Mouse (Mus musculus) right cerebral cortex, adult 2 months (tissue): ENCODE data around the gene Zfp42.
"Not testable (repeated sequence)": the region's sequence is repeated elsewhere in the genome, so short reads cannot be mapped to it uniquely, and the experiment has no call there.

Experiments
- DNase-seq, 2 experiments: peaks; one replicate each; pipeline ENCODE4 v3.0.0; 2021 to 2022; ENCODE audit warnings: low spot score in 2 of 2

Zfp42 gene

GRCm38 (mm10) chr8:43306896-43307295 is at the start of gene Zfp42:
Zfp42 (minus strand) TSS chr8:43306980.
- DNase-seq: no peak

- DNase-seq: no peak
These were observed 49.4 kb upstream of the Zfp42 start for GRCm38 (mm10) chr8:43356069-43356770.

- not testable (repeated sequence) for DNase-seq
These were observed 45.5 kb upstream of the Zfp42 start for GRCm38 (mm10) chr8:43352241-43352640.

GRCm38 (mm10) chr8:43338555-43338954 is 31.8 kb upstream of the Zfp42 start:
- no peak for DNase-seq

GRCm38 (mm10) chr8:43333465-43333864 is 26.7 kb upstream of the Zfp42 start:
- no peak for DNase-seq

GRCm38 (mm10) chr8:43331657-43332056 is 24.9 kb upstream of the Zfp42 start:
- no peak for DNase-seq

- DNase-seq: no peak
These were observed 23.3 kb upstream of the Zfp42 start for GRCm38 (mm10) chr8:43329913-43330705.

GRCm38 (mm10) chr8:43328666-43329065 is 21.9 kb upstream of the Zfp42 start:
- no peak for DNase-seq

GRCm38 (mm10) chr8:43320771-43321170 is 14.0 kb upstream of the Zfp42 start:
- no peak for DNase-seq

- DNase-seq: no peak
These were observed 1.4 kb upstream of the Zfp42 start for GRCm38 (mm10) chr8:43308213-43308612.

GRCm38 (mm10) chr8:43305676-43306075 is 1.1 kb downstream of the Zfp42 start:
- DNase-seq: no peak

GRCm38 (mm10) chr8:43299796-43300195 is 7.0 kb downstream of the Zfp42 start:
- DNase-seq: no peak

GRCm38 (mm10) chr8:43295826-43296225 is 11.0 kb downstream of the Zfp42 start:
- no peak for DNase-seq

GRCm38 (mm10) chr8:43294191-43294590 is 12.6 kb downstream of the Zfp42 start:
- DNase-seq: no peak

GRCm38 (mm10) chr8:43290424-43291111 is 16.2 kb downstream of the Zfp42 start:
- DNase-seq: no peak

- no peak for DNase-seq
These were observed 17.0 kb downstream of the Zfp42 start for GRCm38 (mm10) chr8:43289781-43290180.

GRCm38 (mm10) chr8:43288840-43289239 is 17.9 kb downstream of the Zfp42 start:
- DNase-seq: no peak

GRCm38 (mm10) chr8:43287456-43287855 is 19.3 kb downstream of the Zfp42 start:
- no peak for DNase-seq

- DNase-seq: no peak
These were observed 23.5 kb downstream of the Zfp42 start for GRCm38 (mm10) chr8:43283231-43283630.

- no peak for DNase-seq
These were observed 28.4 kb downstream of the Zfp42 start for GRCm38 (mm10) chr8:43278397-43278796.

GRCm38 (mm10) chr8:43260961-43261360 is 45.8 kb downstream of the Zfp42 start:
- no peak for DNase-seq

- no peak for DNase-seq
These were observed 48.9 kb downstream of the Zfp42 start for GRCm38 (mm10) chr8:43257886-43258285.

- DNase-seq: no peak
These were observed 51.1 kb downstream of the Zfp42 start for GRCm38 (mm10) chr8:43255695-43256094.
